Mouse (Mus musculus) MEL (cell line): ENCODE measurements at regions not wholly inside any gene's neighbourhood (a gene's known extent, or its start where the extent isn't known, plus 50 kb on each side); places are given as distances from the start of the nearest gene placed in this dataset.

Source experiments
- DNase-seq: peaks from one replicate; pipeline ENCODE4 v3.0.0; 2011; ENCODE audit warnings: low read depth, low spot score
- H3K27ac ChIP-seq: 2 replicates; pipeline ENCODE4 v1.5.1; 2012; ENCODE audit warnings: low read depth, mild to moderate bottlenecking, control low read depth, low read length, moderate library complexity; ENCODE audit not compliant: control insufficient read depth
- H3K27me3 ChIP-seq, 2 experiments: fragments of 150-350 bp in 1 of 2; sonication (generic) in 1 of 2; 2 replicates each; pipeline ENCODE4 v1.6.1; 2012; ENCODE audit warnings: low read length in 2 of 2, mild to moderate bottlenecking in 2 of 2, improper control_type of control experiment in 1 of 2, moderate library complexity in 1 of 2; ENCODE audit not compliant: insufficient read depth in 2 of 2, control insufficient read depth in 1 of 2
- H3K36me3 ChIP-seq, 2 experiments: 2 replicates each; pipeline ENCODE4 v1.6.1; 2012 to 2014; ENCODE audit warnings: low read length in 2 of 2, improper control_type of control experiment in 1 of 2, inconsistent platforms in 1 of 2, mild to moderate bottlenecking in 1 of 2; ENCODE audit not compliant: insufficient read depth in 2 of 2, control insufficient read depth in 1 of 2
- H3K4me1 ChIP-seq, 2 experiments: fragments of 150-350 bp in 1 of 2; sonication (generic) in 1 of 2; 2 replicates each; pipeline ENCODE4 v1.6.1; 2012; ENCODE audit warnings: low read length in 2 of 2, improper control_type of control experiment in 1 of 2, mild to moderate bottlenecking in 1 of 2; ENCODE audit not compliant: insufficient read depth in 2 of 2, control insufficient read depth in 1 of 2
- H3K4me3 ChIP-seq, 2 experiments: fragments of 150-350 bp in 1 of 2; sonication (generic) in 1 of 2; 2 replicates each; pipeline ENCODE4 v1.5.1; 2012; ENCODE audit warnings: low read depth in 2 of 2, low read length in 2 of 2, mild to moderate bottlenecking in 2 of 2, moderate library complexity in 2 of 2, control low read depth in 1 of 2, improper control_type of control experiment in 1 of 2; ENCODE audit not compliant: control insufficient read depth in 1 of 2, insufficient read depth in 1 of 2
- H3K79me2 ChIP-seq: 2 replicates; pipeline ENCODE4 v1.6.1; 2012; ENCODE audit warnings: mild to moderate bottlenecking, low read length, moderate library complexity; ENCODE audit not compliant: control insufficient read depth, poor library complexity, insufficient read depth
- H3K9ac ChIP-seq: 2 replicates; pipeline ENCODE4 v1.6.1; 2012; ENCODE audit warnings: low read depth, mild to moderate bottlenecking, control low read depth, low read length, moderate library complexity; ENCODE audit not compliant: control insufficient read depth, poor library complexity, severe bottlenecking
- H3K9me3 ChIP-seq: fragments of 150-350 bp; sonication (generic); replicated peaks from 2 replicates; pipeline ENCODE4 v1.6.1; 2012; ENCODE audit warnings: mild to moderate bottlenecking, low read length, improper control_type of control experiment, moderate library complexity; ENCODE audit not compliant: insufficient read depth
- BHLHE40 ChIP-seq: IDR thresholded peaks from 2 replicates; pipeline ENCODE4 v1.6.1; 2012; ENCODE audit warnings: low read depth, mild to moderate bottlenecking, inconsistent platforms, low read length, improper control_type of control experiment, borderline replicate concordance
- CHD2 ChIP-seq: IDR thresholded peaks from 2 replicates; pipeline ENCODE4 v1.6.1; 2011; ENCODE audit warnings: low read length, improper control_type of control experiment
- CTCF ChIP-seq, 3 experiments: IDR thresholded peaks in 2 of 3; conservative IDR thresholded peaks in 1 of 3; 2 replicates each; pipeline ENCODE4 v1.5.1; 2011 to 2012; ENCODE audit warnings: low read length in 3 of 3, low read depth in 2 of 3, mild to moderate bottlenecking in 2 of 3, improper control_type of control experiment in 1 of 3, inconsistent platforms in 1 of 3, mixed read lengths in 1 of 3, moderate library complexity in 1 of 3; ENCODE audit not compliant: control insufficient read depth in 1 of 3, insufficient read depth in 1 of 3, poor library complexity in 1 of 3, severe bottlenecking in 1 of 3
- EP300 ChIP-seq, 2 experiments: IDR thresholded peaks; 2 replicates each; pipeline ENCODE4 v1.6.1; 2011; ENCODE audit warnings: improper control_type of control experiment in 2 of 2, low read length in 2 of 2, low read depth in 1 of 2, mild to moderate bottlenecking in 1 of 2
- ETS1 ChIP-seq: IDR thresholded peaks from 2 replicates; pipeline ENCODE4 v1.6.1; 2012; ENCODE audit warnings: low read depth, mild to moderate bottlenecking, inconsistent platforms, low read length, improper control_type of control experiment, moderate library complexity
- GATA1 ChIP-seq: IDR thresholded peaks from 2 replicates; pipeline ENCODE4 v1.6.1; 2011; ENCODE audit warnings: low read depth, low read length, improper control_type of control experiment
- HCFC1 ChIP-seq: IDR thresholded peaks from 2 replicates; pipeline ENCODE4 v1.6.1; 2012; ENCODE audit warnings: low read depth, mild to moderate bottlenecking, inconsistent platforms, low read length, improper control_type of control experiment, moderate library complexity
- MAX ChIP-seq: IDR thresholded peaks from 2 replicates; pipeline ENCODE4 v1.6.1; 2011; ENCODE audit warnings: low read length, improper control_type of control experiment
- MAZ ChIP-seq: IDR thresholded peaks from 2 replicates; pipeline ENCODE4 v1.6.1; 2012; ENCODE audit warnings: low read depth, mild to moderate bottlenecking, inconsistent platforms, low read length, improper control_type of control experiment
- MEF2A ChIP-seq: IDR thresholded peaks from 2 replicates; pipeline ENCODE4 v1.6.1; 2014; ENCODE audit warnings: low read depth, mild to moderate bottlenecking, inconsistent platforms, low read length, improper control_type of control experiment; ENCODE audit not compliant: poor library complexity, insufficient replicate concordance, severe bottlenecking; ENCODE audit errors: extremely low read depth
- NRF1 ChIP-seq: IDR thresholded peaks from 2 replicates; pipeline ENCODE4 v1.6.1; 2014; ENCODE audit warnings: low read depth, mild to moderate bottlenecking, inconsistent platforms, low read length, improper control_type of control experiment, moderate library complexity; ENCODE audit not compliant: poor library complexity, insufficient read depth, severe bottlenecking
- POLR2A ChIP-seq, 2 experiments: IDR thresholded peaks; 2 replicates each; pipeline ENCODE4 v1.6.1; 2011 to 2012; ENCODE audit warnings: low read length in 2 of 2, mild to moderate bottlenecking in 2 of 2, control low read depth in 1 of 2, improper control_type of control experiment in 1 of 2, low read depth in 1 of 2, moderate library complexity in 1 of 2; ENCODE audit not compliant: control insufficient read depth in 1 of 2, insufficient read depth in 1 of 2, poor library complexity in 1 of 2
- POLR2AphosphoS2 ChIP-seq: IDR thresholded peaks from 2 replicates; pipeline ENCODE4 v1.6.1; 2011; ENCODE audit warnings: low read length, improper control_type of control experiment
- POLR2AphosphoS5 ChIP-seq: IDR thresholded peaks from 2 replicates; pipeline ENCODE4 v1.6.1; 2012; ENCODE audit warnings: low read depth, borderline replicate concordance, mild to moderate bottlenecking, inconsistent platforms, low read length, moderate library complexity, mixed read lengths
- SIN3A ChIP-seq: IDR thresholded peaks from 2 replicates; pipeline ENCODE4 v1.6.1; 2012; ENCODE audit warnings: low read length, improper control_type of control experiment, inconsistent platforms
- TAL1 ChIP-seq: IDR thresholded peaks from 2 replicates; pipeline ENCODE4 v1.6.1; 2012; ENCODE audit warnings: mild to moderate bottlenecking, inconsistent platforms, low read length, moderate library complexity, mixed read lengths
- TBP ChIP-seq: IDR thresholded peaks from 2 replicates; pipeline ENCODE4 v1.8.0; 2011; ENCODE audit warnings: low read depth, low read length, improper control_type of control experiment
- USF1 ChIP-seq: IDR thresholded peaks from 2 replicates; pipeline ENCODE4 v1.6.1; 2014; ENCODE audit warnings: low read depth, mild to moderate bottlenecking, inconsistent platforms, low read length, improper control_type of control experiment, moderate library complexity
- USF2 ChIP-seq, 2 experiments: IDR thresholded peaks; 2 replicates each; pipeline ENCODE4 v1.6.1; 2011 to 2012; ENCODE audit warnings: improper control_type of control experiment in 2 of 2, low read length in 2 of 2, borderline replicate concordance in 1 of 2, inconsistent platforms in 1 of 2, low read depth in 1 of 2, mild to moderate bottlenecking in 1 of 2; ENCODE audit not compliant: insufficient read depth in 1 of 2
- ZKSCAN1 ChIP-seq: IDR thresholded peaks from 2 replicates; pipeline ENCODE4 v1.6.1; 2012; ENCODE audit warnings: low read depth, mild to moderate bottlenecking, inconsistent platforms, low read length, improper control_type of control experiment, moderate library complexity

DNA sequence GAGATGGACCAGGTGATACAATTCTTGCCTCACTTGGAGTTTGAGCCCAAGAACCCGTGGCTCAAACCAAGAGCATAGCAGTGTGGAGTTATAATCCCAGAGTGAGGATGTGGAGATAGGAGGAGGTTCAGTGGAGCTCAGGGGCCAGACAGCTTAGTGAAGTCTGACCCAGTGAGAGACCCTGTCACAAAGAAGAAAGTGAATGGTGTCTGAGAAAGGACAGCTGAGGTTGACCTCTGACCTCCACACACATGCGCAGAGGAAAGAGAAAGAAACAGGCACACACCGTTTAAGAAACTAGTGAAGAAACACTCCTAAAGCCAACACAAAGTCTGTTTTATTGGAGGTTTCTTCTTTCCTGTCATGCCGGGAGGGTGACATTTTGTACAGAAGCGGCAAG lies 124.7 kb upstream of the Mkln1 start:
- no peaks in the 10 kb centered on the region for H3K4me1 ChIP-seq
- no peaks in the 10 kb centered on the region for H3K79me2 ChIP-seq
- H3K27ac ChIP-seq: no peak overlapping the region
- H3K9me3 ChIP-seq: no peaks in the 10 kb centered on the region
- H3K27me3 ChIP-seq: no peaks in the 10 kb centered on the region
- H3K9ac ChIP-seq: no peak overlapping the region
- no peak overlapping the region for H3K4me3 ChIP-seq
- no peaks in the 10 kb centered on the region for H3K36me3 ChIP-seq
- DNase-seq: no peak
- no peak for TF ChIP-seq MAZ
- TF ChIP-seq TBP: no peak
- no peak for TF ChIP-seq GATA1
- no peak for TF ChIP-seq USF1
- no peak for TF ChIP-seq POLR2A (IDR thresholded peaks at IDR 0.05; ENCODE audit: control insufficient read depth in 1 of 2, insufficient read depth in 1 of 2, low read depth in 1 of 2, low read length in 2 of 2, poor library complexity in 1 of 2)
- no peak for TF ChIP-seq TAL1
- TF ChIP-seq ETS1: no peak
- no peak for TF ChIP-seq USF2 (IDR thresholded peaks at IDR 0.05; ENCODE audit: borderline replicate concordance in 1 of 2, insufficient read depth in 1 of 2, low read depth in 1 of 2, low read length in 2 of 2)
- no peak for TF ChIP-seq ZKSCAN1
- no peak for TF ChIP-seq POLR2AphosphoS5
- no peak for TF ChIP-seq HCFC1
- TF ChIP-seq MAX: no peak
- no peak for TF ChIP-seq CTCF (IDR thresholded peaks at IDR 0.05 in 2 of 3, conservative IDR thresholded peaks at IDR 0.05 in 1 of 3; ENCODE audit: control insufficient read depth in 1 of 3, insufficient read depth in 1 of 3, low read depth in 2 of 3, low read length in 3 of 3, poor library complexity in 1 of 3, severe bottlenecking in 1 of 3)
- no peak for TF ChIP-seq MEF2A
- TF ChIP-seq POLR2AphosphoS2: no peak
- no peak for TF ChIP-seq EP300 (IDR thresholded peaks at IDR 0.05; ENCODE audit: low read depth in 1 of 2, low read length in 2 of 2)
- no peak for TF ChIP-seq SIN3A

DNA sequence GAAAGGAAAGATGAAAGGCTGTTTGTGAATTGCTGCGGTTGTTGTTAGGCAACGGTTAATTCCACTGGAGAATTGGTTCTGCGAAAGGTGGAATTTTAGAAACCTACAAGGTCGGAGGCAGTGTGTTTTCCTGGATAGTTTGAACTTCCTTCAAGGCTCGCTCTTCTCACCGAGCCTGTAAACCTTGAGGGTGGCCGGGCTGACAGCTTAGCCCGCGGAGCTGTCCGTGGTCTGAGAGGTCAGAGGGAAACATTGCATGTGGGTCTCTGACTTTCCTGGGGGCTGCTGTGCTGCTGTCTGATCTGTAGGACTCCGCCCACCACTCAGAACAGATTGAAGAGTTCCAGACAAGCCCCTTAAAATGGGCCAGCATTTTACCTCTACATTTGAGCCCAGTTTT lies 124.3 kb upstream of the Mkln1 start:
- Histone ChIP-seq H3K27ac (no peak overlapping the region), H3K9me3 (no peaks in the 10 kb centered on the region), H3K79me2 (no peaks in the 10 kb centered on the region)
- TF ChIP-seq CHD2 (no peak), BHLHE40 (no peak), NRF1 (no peak), USF1 (no peak), SIN3A (no peak), EP300 (IDR thresholded peaks at IDR 0.05; ENCODE audit: low read depth in 1 of 2, low read length in 2 of 2) (no peak), POLR2A (IDR thresholded peaks at IDR 0.05; ENCODE audit: control insufficient read depth in 1 of 2, insufficient read depth in 1 of 2, low read depth in 1 of 2, low read length in 2 of 2, poor library complexity in 1 of 2) (no peak)
- TF ChIP-seq, all 39 proteins: peak for 0
- no peak for DNase-seq
- no peaks in the 10 kb centered on the region for H3K36me3 ChIP-seq
- no peak overlapping the region for H3K9ac ChIP-seq
- H3K27me3 ChIP-seq: no peaks in the 10 kb centered on the region
- H3K4me1 ChIP-seq: no peaks in the 10 kb centered on the region
- no peak overlapping the region for H3K4me3 ChIP-seq
